Mouse (Mus musculus) ES-E14 (cell line): ENCODE measurements around the gene Tsc22d1. TPM values are rescaled to one million over a fixed set of nuclear protein-coding genes. Genes with fewer than 3 reads are reported as not detected.

ENCODE experiments used
- DNase-seq: peaks from one replicate; pipeline ENCODE4 v3.0.0-alpha.2; 2013; ENCODE audit warnings: low read depth, low spot score
- H3K27ac ChIP-seq: 2 replicates; pipeline ENCODE4 v1.5.1; 2012; ENCODE audit warnings: low read depth, mild to moderate bottlenecking, low read length, moderate library complexity, mixed read lengths; ENCODE audit not compliant: poor library complexity, insufficient read depth, severe bottlenecking
- H3K36me3 ChIP-seq: 2 replicates; pipeline ENCODE4 v1.6.1; 2012; ENCODE audit warnings: mild to moderate bottlenecking, low read length, moderate library complexity, mixed read lengths; ENCODE audit not compliant: control insufficient read depth, poor library complexity, insufficient read depth, severe bottlenecking
- H3K4me1 ChIP-seq, 2 experiments: fragments of 150-350 bp in 1 of 2; sonication (generic) in 1 of 2; 2 replicates each; pipeline ENCODE4 v1.6.1; 2012; ENCODE audit warnings: low read length in 2 of 2, mild to moderate bottlenecking in 1 of 2, mixed read lengths in 1 of 2; ENCODE audit not compliant: control insufficient read depth in 2 of 2, insufficient read depth in 2 of 2, poor library complexity in 1 of 2
- H3K4me3 ChIP-seq, 2 experiments: fragments of 150-350 bp in 1 of 2; sonication (generic) in 1 of 2; 2 replicates each; pipeline ENCODE4 v1.5.1; 2012; ENCODE audit warnings: low read length in 2 of 2, low read depth in 1 of 2, mild to moderate bottlenecking in 1 of 2, mixed read lengths in 1 of 2; ENCODE audit not compliant: insufficient read depth in 1 of 2, poor library complexity in 1 of 2, severe bottlenecking in 1 of 2
- H3K9ac ChIP-seq: 2 replicates; pipeline ENCODE4 v1.6.1; 2012; ENCODE audit warnings: low read depth, mild to moderate bottlenecking, low read length, mixed read lengths; ENCODE audit not compliant: poor library complexity, insufficient read depth, severe bottlenecking
- H3K9me3 ChIP-seq: fragments of 150-350 bp; sonication (generic); 2 replicates; pipeline ENCODE4 v1.6.1; 2012; ENCODE audit warnings: low read depth, mild to moderate bottlenecking, low read length; ENCODE audit not compliant: control insufficient read depth, insufficient read depth
- CHD2 ChIP-seq: IDR thresholded peaks from 2 replicates; pipeline ENCODE4 v1.6.1; 2014; ENCODE audit warnings: mild to moderate bottlenecking, low read depth, low read length, inconsistent platforms
- HCFC1 ChIP-seq: IDR thresholded peaks from 2 replicates; pipeline ENCODE4 v1.6.1; 2012; ENCODE audit warnings: low read length, inconsistent platforms, borderline replicate concordance; ENCODE audit not compliant: insufficient read depth
- MAFK ChIP-seq: IDR thresholded peaks from 2 replicates; pipeline ENCODE4 v1.6.1; 2014; ENCODE audit warnings: mild to moderate bottlenecking, low read depth, low read length, inconsistent platforms; ENCODE audit not compliant: insufficient read depth
- ZC3H11A ChIP-seq: IDR thresholded peaks from 2 replicates; pipeline ENCODE4 v1.6.1; 2012; ENCODE audit warnings: low read depth, mild to moderate bottlenecking, inconsistent platforms, low read length, borderline replicate concordance
- ZNF384 ChIP-seq: IDR thresholded peaks from 2 replicates; pipeline ENCODE4 v1.6.1; 2012; ENCODE audit warnings: low read depth, low read length, inconsistent platforms
- in situ Hi-C, 2 experiments: fragments of 600-800 bp; cut with MboI; formaldehyde crosslinking; loops; one replicate each; pipeline ENCODE4 v1.15.1; 2025; ENCODE audit warnings: low sequenced_read_pairs in 2 of 2, inconsistent platforms in 1 of 2; ENCODE audit not compliant: unreplicated experiment in 2 of 2
- total RNA-seq: library from RNA; depleted of rRNA; stranded (reverse); fragments of 300-350 nt; gene quantifications from 2 replicates; pipeline ENCODE4 v1.2.3, GENCODE M21; 2012

Tsc22d1 gene
- total RNA-seq, 1 experiment = 129 TPM

GRCm38 (mm10) chr14:76531027-76531660, 116.4 kb downstream of the Tsc22d1 start:
- H3K4me1 ChIP-seq = peaks cover 3 to 20% of the 10 kb centered on the region in 2 experiments; a peak in 2 of 4 replicates

GRCm38 (mm10) chr14:76532257-76533169, 117.8 kb downstream of the Tsc22d1 start:
- Histone ChIP-seq H3K4me1 (peaks cover 3 to 20% of the 10 kb centered on the region in 2 experiments; a peak in 2 of 4 replicates), H3K9me3 (no peaks in the 10 kb centered on the region), H3K36me3 (no peaks in the 10 kb centered on the region), H3K4me3 (peak overlapping the region; percentile 35 to 36), H3K27ac (peak overlapping the region; percentile 14; the same call in 1 of the 2 replicates), H3K9ac (peak overlapping the region; percentile 57; the same call in 1 of the 2 replicates)
- TF ChIP-seq ZNF384 (no peak), MAFK (no peak), HCFC1 (no peak), CHD2 (no peak), ZC3H11A (no peak)
- in situ Hi-C loops = no loop called here
- peak; percentile 56 for DNase-seq

More at GRCm38 (mm10) chr14:76531027-76531660, 116.4 kb downstream of the Tsc22d1 start:
- H3K9me3 ChIP-seq = no peaks in the 10 kb centered on the region
- no peak overlapping the region for H3K4me3 ChIP-seq
- in situ Hi-C loops = no loop called here
- DNase-seq = no peak
- no peaks in the 10 kb centered on the region; the same call in 1 of the 2 replicates for H3K36me3 ChIP-seq
- no peak overlapping the region for H3K27ac ChIP-seq
- TF ChIP-seq ZNF384 (no peak), MAFK (no peak), ZC3H11A (no peak), CHD2 (no peak), HCFC1 (no peak)
- H3K9ac ChIP-seq = no peak overlapping the region

- no peak for DNase-seq
- H3K27ac ChIP-seq = peak overlapping the region; percentile 58; the same call in 1 of the 2 replicates
- TF ChIP-seq ZC3H11A = no peak
- TF ChIP-seq HCFC1 = no peak
- TF ChIP-seq CHD2 = no peak
- TF ChIP-seq ZNF384 = no peak
- no peak for TF ChIP-seq MAFK
- peak overlapping the region; percentile 46; the same call in 1 of the 2 replicates for H3K9ac ChIP-seq
- no peaks in the 10 kb centered on the region for H3K9me3 ChIP-seq
- H3K36me3 ChIP-seq = no peaks in the 10 kb centered on the region
- H3K4me1 ChIP-seq = peaks cover 3 to 15% of the 10 kb centered on the region in 2 experiments; a peak in 1 of 4 replicates
- in situ Hi-C loops = no loop called here
- peak overlapping the region; percentile 35 to 36 for H3K4me3 ChIP-seq
Observed at GRCm38 (mm10) chr14:76533170-76533815, 118.5 kb downstream of the Tsc22d1 start.

DNA sequence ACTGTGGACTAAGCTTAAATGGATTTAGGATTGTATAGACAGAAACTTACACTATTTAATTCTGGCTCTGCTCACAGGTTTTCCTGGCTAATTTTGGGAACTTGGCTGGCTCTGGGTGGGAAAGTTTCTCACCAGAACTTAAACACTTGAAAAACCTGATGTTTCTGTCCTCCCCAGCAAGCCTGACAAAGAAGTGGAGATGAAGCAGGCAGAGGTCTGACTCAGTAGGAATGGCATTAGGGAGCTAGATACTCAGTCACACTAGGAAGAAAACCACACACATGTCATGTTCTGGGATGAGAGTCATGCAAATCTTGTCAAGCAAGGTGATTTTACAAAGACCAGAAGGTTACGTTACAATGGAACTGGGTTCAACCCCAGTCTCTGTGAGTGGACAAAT, 120.3 kb downstream of the Tsc22d1 start:
- H3K9ac ChIP-seq = no peak overlapping the region
- no peak overlapping the region for H3K4me3 ChIP-seq
- no peak for DNase-seq
- no peaks in the 10 kb centered on the region for H3K9me3 ChIP-seq
- H3K4me1 ChIP-seq = peaks cover 3 to 7% of the 10 kb centered on the region in 2 experiments; a peak in 1 of 4 replicates
- H3K36me3 ChIP-seq = no peaks in the 10 kb centered on the region
- in situ Hi-C loops = no loop called here
- H3K27ac ChIP-seq = no peak overlapping the region
- no peak for TF ChIP-seq HCFC1
